Mouse (Mus musculus) heart, postnatal 36 days (tissue): Measurements from ENCODE around the gene Cd44. TPM values are rescaled to one million over a fixed set of nuclear protein-coding genes. Genes with fewer than 3 reads are reported as not detected.

Experiments used
- DNase-seq, 2 experiments: peaks; one replicate each; pipeline ENCODE4 v3.0.0; 2021 to 2022
- intact Hi-C: fragments of 180-260 bp; cut with DNase I; formaldehyde crosslinking; loops from one replicate; pipeline ENCODE4 v1.15.1; 2025
- total RNA-seq, 2 experiments: library from RNA; stranded (reverse); gene quantifications; 2 replicates each; pipeline ENCODE4 v1.2.3; 2021

The Cd44 gene
- total RNA-seq, 2 experiments from 2014 or later, result 10.2 to 11.3 TPM

GRCm38 (mm10) chr2:102876141-102876540 is 25.3 kb downstream of the Cd44 start:
- no peak for DNase-seq
- intact Hi-C loops, result no loop called here

GRCm38 (mm10) chr2:102873848-102874247 is 27.6 kb downstream of the Cd44 start:
- DNase-seq, result no peak

GRCm38 (mm10) chr2:102873194-102873593 is 28.3 kb downstream of the Cd44 start:
- intact Hi-C loops, result no loop called here
- no peak for DNase-seq

More at GRCm38 (mm10) chr2:102873848-102874247, 27.6 kb downstream of the Cd44 start:
- intact Hi-C loops, result no loop called here

- DNase-seq, result no peak
- intact Hi-C loops, result no loop called here
Observed at GRCm38 (mm10) chr2:102872436-102872835, 29.0 kb downstream of the Cd44 start.

- intact Hi-C loops, result no loop called here
- DNase-seq, result no peak
Observed at GRCm38 (mm10) chr2:102868444-102868843, 33.0 kb downstream of the Cd44 start.

- DNase-seq, result no peak
- intact Hi-C loops, result no loop called here
Observed at GRCm38 (mm10) chr2:102867396-102868088, 33.9 kb downstream of the Cd44 start.

- intact Hi-C loops, result no loop called here
- no peak for DNase-seq
Observed at GRCm38 (mm10) chr2:102866594-102866993, 34.9 kb downstream of the Cd44 start.

GRCm38 (mm10) chr2:102865354-102865752 is 36.1 kb downstream of the Cd44 start:
- intact Hi-C loops, result no loop called here
- no peak for DNase-seq

GRCm38 (mm10) chr2:102864695-102865353 is 36.6 kb downstream of the Cd44 start:
- intact Hi-C loops, result no loop called here
- DNase-seq, result no peak

GRCm38 (mm10) chr2:102864036-102864435 is 37.4 kb downstream of the Cd44 start:
- no peak for DNase-seq
- intact Hi-C loops, result no loop called here

GRCm38 (mm10) chr2:102863583-102863982 is 37.9 kb downstream of the Cd44 start:
- intact Hi-C loops, result no loop called here
- DNase-seq, result no peak

GRCm38 (mm10) chr2:102862706-102863105 is 38.8 kb downstream of the Cd44 start:
- no peak for DNase-seq
- intact Hi-C loops, result no loop called here

GRCm38 (mm10) chr2:102858271-102858670 is 43.2 kb downstream of the Cd44 start:
- intact Hi-C loops, result no loop called here
- no peak for DNase-seq

- no peak for DNase-seq
- intact Hi-C loops, result no loop called here
Observed at GRCm38 (mm10) chr2:102853297-102853696, 48.2 kb downstream of the Cd44 start.

GRCm38 (mm10) chr2:102851936-102852477 is 49.5 kb downstream of the Cd44 start:
- intact Hi-C loops, result no loop called here
- DNase-seq, result no peak

GRCm38 (mm10) chr2:102850026-102850425 is 51.4 kb downstream of the Cd44 start:
- intact Hi-C loops, result no loop called here
- peak in 1 of 2 experiments; percentile 18 for DNase-seq

GRCm38 (mm10) chr2:102848811-102849433 is 52.5 kb downstream of the Cd44 start:
- DNase-seq, result no peak
- intact Hi-C loops, result no loop called here

- intact Hi-C loops, result no loop called here
- DNase-seq, result no peak
Observed at GRCm38 (mm10) chr2:102841231-102841630, 60.2 kb downstream of the Cd44 start.

GRCm38 (mm10) chr2:102838179-102838578 is 63.3 kb downstream of the Cd44 start:
- intact Hi-C loops, result no loop called here
- DNase-seq, result no peak

GRCm38 (mm10) chr2:102831547-102831946 is 69.9 kb downstream of the Cd44 start:
- DNase-seq, result no peak
- intact Hi-C loops, result no loop called here

GRCm38 (mm10) chr2:102829201-102829600 is 72.3 kb downstream of the Cd44 start:
- intact Hi-C loops, result no loop called here
- peak; percentile 75 to 78 for DNase-seq

GRCm38 (mm10) chr2:102828381-102828780 is 73.1 kb downstream of the Cd44 start:
- intact Hi-C loops, result no loop called here
- DNase-seq, result no peak
